Mouse (Mus musculus) liver, embryonic 15.5 days (tissue): ENCODE measurements around the gene Anxa1. TPM values are rescaled to one million over a fixed set of nuclear protein-coding genes. Genes with fewer than 3 reads are reported as not detected.

ENCODE experiments used
- polyA plus RNA-seq: library from polyadenylated mRNA; unstranded; fragments of >200 nt; fragmentation: Nextera tagmentation; extraction: Ambion mirVana; gene quantifications from 2 replicates; pipeline ENCODE4 v1.2.1, GENCODE M21; 2015

Gene Anxa1
- polyA plus RNA-seq, 1 experiment from 2014 or later: 81.8 TPM

Other genes with a start within 250 kb of the Anxa1 start
- gene Aldh1a1, start 101.8 kb upstream of the Anxa1 start, polyA plus RNA-seq: 0.98 and 0.99 TPM in 2 replicates